Mouse (Mus musculus): ENCODE measurements around the gene Dnajc12.
A peak's percentile ranks its signal among the peaks of the same experiment; 100 is the strongest.
"Not testable (repeated sequence)": the region's sequence is repeated elsewhere in the genome, so short reads cannot be mapped to it uniquely, and the experiment has no call there.

The Dnajc12 gene

DNA sequence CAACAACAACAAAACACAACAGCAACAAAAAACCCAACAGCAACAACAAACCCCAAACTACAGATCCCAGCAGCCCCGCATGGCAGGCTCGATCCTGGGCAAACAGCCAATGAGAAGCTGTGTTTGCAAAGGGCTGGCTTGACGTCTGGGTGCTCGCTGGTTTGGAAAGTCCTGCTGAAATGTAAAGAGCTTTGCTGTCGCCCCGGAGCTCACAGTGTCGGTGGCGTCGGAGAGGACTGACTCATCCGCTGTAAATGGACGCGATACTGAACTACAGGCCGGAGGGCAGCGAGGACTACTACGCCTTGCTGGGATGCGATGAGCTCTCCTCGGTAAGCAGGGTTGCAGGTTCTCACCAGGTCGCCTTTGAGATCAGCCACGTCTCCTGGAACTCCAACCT lies 4.2 kb downstream of the Dnajc12 start:
- DNase-seq (ENCODE audit: low spot score in 2 of 2) = peak; percentile 78 to 81

DNA sequence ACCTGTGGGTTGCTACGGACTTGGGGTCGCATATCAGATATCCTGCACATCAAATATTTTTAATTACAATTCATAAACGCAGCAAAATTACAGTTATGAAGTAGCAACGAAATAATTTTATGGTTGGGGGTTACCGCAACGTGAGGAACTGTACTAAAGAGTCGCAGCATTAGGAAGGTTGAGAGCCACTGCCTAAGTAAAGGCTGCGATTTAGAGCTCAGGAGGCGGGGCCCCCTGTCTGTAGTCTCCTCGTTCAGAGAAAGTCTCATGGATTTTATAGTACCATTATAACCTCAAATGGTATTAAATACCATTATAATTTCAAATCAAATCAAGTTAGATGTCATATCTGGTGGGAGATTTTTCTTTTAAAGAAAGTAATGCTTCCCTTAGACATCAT lies 4.7 kb downstream of the Dnajc12 start:
- DNase-seq (ENCODE audit: low spot score in 2 of 2) = no peak

DNA sequence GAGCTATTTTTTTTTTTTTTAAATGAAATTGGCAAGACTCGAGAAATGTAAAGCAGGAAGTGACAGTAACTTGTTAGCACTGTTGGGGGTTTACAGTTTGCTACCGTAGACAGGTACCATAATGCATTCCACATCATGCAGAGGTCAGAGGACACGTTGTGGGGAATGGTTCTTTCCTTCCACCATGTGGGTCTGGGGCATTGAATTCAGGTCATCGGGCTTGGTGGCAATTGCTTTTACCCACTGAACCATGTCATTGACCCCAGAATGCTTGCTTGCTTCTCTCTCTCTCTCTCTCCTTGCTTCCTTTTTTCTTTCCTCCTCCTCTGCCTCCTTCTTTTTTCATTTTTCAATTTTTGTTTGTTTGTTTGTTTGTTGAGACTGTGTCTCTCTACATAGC lies 6.7 kb downstream of the Dnajc12 start:
- DNase-seq (ENCODE audit: low spot score in 2 of 2) = no peak

DNA sequence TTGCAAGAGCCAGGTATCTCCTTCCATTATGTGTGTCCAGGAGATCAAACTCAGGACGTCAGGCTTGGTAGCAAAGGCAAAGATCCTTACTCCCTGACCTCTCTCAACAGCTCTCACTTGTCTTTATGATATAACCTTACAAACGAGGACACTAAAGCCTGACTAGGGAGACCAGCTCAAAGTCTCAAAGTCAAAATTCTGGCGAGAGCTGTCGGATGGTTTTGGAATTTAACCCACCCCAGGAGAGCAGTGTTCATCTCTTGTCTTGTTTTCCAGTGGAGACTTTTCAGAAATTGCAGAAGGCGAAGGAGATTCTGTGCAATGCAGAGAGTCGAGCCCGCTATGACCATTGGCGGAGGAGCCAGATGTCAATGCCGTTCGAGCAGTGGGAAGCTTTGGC lies 14.7 kb downstream of the Dnajc12 start:
- DNase-seq (ENCODE audit: low spot score in 2 of 2) = no peak

DNA sequence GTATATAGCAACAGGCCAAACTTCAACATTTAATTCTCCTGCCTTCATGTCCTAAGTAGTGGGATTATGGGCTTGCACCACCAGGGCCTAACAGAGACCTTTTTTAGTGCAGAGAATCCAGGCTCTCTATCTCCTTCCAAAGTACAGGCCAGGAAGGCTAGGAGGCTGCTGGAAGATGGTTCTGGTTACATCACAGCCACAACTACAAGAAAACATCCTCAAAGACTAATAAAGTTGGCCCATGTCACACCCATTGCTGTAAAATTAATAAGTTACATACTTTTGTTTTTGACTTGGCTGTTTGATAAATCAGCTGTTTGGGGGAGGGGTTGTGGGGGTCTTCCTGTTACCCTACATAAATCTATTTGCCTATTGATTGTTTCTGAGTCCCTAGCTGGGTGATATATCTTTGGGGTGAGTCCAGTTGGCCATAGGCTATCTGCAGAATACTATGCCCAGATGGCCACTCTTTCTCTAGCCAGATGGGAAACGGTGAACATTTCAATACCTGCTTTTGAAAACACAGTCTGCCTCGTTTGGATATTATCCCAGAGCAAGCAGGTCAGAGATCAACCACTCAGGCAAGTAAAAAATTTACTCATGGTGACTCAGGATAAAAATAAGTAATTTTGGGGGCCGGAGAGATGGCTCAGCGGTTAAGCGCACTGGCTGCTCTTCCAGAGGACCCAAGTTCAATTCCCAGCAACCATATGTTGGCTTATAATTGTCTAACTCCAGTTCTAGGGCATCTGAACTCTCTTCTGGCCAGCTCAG lies 20.7 kb downstream of the Dnajc12 start:
- no peak for DNase-seq (ENCODE audit: low spot score in 2 of 2)

DNA sequence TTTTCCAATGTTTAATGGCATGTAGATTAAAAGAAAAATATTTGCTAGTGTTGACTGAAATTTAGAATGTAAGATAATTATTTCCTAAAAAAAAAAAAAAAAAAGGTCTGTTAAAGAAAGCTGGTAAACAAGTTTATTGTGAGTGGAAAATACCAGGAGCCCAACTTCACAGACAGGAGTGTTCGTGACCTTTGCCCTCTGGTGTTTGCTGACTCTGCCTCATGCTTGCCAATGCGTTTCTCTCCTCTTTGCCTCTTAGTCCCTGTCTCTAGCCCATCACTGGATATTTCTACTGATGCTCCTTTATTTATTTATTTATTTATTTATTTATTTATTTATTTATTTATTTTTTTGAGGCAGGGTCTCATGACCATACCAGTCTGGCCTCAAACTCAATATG lies 21.4 kb downstream of the Dnajc12 start:
- no peak for DNase-seq (ENCODE audit: low spot score in 2 of 2)

DNA sequence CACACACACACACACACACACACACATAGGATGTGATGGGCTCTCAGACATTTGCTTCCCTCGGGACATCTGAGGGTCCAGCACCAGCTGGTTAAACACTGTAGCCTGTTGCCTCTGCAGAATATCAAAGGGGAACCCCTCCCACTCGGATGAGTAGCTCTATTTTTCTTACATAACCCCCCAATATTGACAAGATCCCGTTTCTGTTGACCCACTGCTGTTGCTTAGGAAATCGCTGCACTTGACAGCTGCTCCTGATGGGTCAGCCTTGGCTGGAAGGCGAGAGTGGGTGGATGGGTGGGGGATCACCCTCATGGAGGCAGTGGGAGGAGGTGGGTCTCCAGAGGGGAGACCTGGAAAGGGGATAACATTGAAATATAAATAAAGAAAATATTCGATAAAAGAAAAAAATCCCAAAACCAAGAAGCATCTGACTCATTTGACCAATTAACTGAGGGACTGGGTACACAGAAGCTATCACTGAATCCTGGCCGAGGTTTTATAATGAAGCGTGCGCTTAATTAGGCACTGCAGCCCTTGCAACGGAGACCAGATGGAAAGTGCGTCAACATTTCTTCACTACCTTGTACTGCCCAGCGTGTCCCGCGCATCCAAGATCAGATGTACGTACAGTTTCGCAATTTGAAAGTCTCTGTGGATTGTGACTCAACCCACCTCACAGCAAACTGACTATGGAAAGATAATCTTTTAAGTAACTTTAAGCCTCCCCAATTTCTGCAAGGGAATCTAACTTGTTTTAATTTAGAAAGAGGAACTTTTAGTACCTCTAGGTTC lies 28.1 kb downstream of the Dnajc12 start:
- no peak for DNase-seq (ENCODE audit: low spot score in 2 of 2)

DNA sequence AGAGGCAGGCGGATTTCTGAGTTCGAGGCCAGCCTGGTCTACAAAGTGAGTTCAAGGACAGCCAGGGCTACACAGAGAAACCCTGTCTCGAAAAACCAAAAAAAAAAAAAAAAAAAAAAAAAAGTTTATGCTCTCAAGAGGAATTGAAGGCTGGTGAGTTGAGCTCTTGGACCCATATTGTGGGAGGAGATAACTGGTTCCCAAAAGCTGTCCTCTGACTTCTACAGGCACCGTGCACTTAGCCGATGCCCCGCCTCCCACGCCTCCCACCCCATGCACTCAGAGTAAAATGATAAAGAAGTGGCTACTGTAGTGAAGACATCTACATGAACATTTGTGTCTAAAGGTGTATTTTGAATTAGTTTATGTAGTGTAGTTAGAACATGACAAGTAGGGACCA lies 29.4 kb downstream of the Dnajc12 start:
- not testable (repeated sequence) for DNase-seq (ENCODE audit: low spot score in 2 of 2)

DNA sequence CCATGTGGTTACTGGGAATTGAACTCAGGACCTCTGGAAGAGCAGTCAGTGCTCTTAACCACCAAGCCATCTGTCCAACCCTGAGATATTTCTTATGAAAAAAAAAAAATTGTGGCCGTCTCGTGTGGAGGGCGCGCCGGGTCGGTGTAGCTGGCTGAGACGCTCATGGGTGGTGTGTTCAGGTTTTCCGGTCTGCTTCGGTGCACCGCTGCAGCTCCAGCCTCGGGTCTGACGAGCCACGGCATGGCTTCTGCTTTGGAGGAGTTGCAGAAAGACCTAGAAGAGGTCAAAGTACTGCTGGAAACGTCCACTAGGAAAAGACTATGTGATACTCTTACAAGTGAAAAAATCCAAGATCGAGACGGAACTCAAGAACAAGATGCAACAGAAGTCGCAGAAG lies 30.5 kb downstream of the Dnajc12 start:
- no peak for DNase-seq (ENCODE audit: low spot score in 2 of 2)

DNA sequence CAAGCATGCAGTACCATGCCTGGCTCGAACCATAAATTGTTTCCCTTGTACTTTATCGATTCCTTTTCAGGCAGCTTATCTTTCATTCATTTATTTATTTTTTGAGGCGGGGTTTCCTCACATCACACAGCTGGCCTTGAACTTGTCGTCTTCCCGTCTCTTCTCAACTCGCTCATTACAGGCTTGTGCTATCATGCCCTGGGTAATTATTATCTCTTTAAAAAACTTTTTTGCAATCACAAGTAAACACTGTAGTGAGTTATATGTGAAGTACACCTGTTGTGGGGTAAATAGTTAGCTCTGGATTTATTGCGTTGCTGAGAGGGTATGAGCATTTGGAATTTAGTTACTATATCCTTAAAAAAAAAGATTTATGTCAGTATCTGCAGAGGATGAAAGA lies 33.0 kb downstream of the Dnajc12 start:
- DNase-seq (ENCODE audit: low spot score in 2 of 2) = no peak

DNA sequence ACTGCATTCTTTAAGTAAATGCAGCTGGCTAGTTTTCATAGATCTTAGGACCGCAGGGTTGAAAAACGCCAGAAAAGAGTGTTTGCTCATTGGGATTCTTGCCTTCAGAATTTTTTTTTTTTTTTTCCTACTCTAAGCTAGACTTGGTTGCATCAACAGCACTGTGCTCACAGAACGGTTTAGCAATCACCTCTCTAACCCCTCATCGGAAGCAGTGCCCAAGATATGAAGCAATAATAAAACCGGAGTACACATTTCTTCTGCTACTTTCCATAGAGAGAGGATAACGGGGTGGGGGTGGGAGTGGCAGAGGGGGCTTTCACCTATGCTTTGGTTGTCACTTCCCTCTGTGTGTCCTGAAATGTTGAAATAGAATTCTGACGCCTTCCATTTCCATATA lies 33.6 kb downstream of the Dnajc12 start:
- no peak for DNase-seq (ENCODE audit: low spot score in 2 of 2)

DNA sequence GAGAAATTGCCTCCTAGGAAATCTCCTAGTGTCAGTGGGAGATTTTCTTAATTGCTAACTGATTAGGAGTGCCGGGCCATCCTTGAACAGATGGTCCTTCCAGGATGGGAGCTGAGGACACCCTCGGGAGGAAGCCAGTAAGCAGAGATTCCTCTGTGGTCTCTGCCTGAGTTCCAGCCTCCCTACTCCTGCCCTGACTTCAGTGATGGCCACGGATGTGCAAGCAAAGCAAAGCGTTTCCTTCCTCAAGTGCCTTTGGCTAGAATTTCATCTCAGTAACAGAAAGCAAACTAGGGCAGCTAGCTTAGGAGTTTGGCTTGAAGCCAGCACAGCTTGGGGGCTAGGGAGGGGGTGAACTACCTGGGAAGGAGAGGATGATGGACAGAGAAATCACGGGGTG lies 34.8 kb downstream of the Dnajc12 start:
- DNase-seq (ENCODE audit: low spot score in 2 of 2) = no peak

DNA sequence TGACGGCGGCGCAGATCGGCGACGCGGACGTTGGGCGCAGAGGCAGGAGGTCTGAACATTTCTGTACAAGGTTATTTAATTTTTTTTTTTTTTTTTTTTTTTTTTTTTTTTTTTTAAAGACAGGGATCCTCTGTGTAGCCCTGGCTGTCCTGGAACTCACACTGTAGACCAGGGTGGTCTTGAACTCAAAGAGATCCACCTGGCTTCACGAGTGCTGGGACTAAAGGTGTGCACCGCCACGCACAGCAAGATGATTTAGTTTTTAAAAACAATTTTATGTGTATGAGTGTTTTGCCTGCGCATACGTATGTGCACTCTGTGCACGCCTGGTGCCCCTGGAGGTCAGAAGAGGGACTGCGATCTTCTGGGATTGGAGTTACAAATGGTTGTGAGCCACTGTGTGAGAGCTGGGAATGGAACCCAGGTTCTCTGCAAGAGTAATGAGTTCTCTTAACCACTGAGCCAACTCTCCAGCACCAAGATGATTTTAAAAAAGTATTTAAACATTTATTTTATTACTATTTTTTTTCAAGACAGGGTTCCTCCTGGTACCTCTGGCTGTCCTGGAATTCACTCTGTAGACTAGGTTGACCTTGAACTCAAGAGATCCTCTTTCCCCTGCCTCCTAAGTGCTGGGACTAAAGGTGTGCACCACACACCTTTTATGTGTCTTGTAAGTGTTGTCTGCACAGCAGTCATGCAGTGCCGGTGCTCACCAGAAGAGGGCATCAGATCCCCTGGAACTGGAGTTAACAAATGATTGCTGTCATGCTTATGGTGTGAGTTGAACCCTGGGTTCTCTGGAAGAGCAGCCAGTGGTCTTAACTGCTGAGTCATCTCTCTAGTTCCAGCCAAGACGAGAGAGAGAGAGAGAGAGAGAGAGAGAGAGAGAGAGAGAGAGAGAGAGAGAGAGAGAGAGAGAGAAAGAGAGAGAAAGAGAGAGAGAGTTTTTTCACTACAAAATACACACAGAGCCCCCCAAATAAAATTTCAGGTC lies 39.8 kb downstream of the Dnajc12 start, which contains the start of gene Gm7075:
Gene Gm7075, minus strand, starts transcription at position 51 of the 997 bp plus-strand sequence.
- peak; percentile 33 to 53 for DNase-seq (ENCODE audit: low spot score in 2 of 2)

DNA sequence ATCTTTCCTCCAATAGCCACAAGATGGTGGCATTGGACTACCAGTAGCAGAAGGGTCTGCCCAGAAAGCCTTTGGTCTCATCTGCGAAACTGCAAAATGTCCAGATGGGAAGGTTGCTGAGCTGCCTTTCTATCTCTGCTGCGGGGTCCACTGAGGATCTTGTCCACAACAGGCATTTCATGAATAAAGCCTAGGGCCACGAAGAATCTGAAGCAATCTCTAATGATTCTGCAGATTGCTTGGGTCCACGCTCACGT lies 40.4 kb downstream of the Dnajc12 start:
- no peak for DNase-seq (ENCODE audit: low spot score in 2 of 2)

DNA sequence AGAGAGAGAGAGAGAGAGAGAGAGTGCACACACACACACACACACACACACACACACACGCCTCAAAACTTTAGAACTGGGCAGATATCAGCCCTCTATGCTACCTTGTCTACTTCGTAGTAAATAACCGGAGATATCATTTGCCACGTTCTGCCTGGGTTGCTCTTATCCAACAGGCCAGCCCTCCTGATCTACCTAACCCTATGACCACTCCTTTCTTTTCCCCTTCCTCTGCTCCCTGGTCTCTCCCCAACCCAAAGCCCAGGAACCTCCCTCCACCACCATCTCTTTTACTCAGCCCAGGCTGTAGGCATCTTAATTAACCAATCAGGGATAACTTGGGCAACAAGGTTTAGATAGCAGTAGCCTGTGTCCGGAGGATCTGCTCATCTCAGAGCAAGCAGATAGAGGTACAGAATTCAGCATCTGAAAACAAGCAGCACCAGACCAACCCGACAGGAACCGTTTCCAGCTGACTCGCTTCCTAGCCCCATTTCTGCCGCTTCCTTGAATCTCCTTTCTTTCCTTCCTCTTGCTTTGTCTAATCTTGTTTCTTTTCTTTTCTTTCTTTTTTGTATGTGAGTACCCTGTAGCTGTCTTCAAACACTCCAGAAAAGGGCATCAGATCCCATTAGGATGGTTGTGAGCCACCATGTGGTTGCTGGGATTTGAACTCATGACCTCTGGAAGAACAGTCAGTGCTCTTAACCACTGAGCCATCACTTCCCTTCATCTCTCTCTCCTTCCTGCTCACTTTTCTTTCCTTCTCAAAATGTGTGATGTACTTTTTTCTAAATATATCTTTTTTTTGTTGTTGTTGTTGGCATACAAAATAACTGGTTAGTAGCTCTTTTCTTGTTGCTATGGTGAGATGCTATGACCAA lies 41.6 kb downstream of the Dnajc12 start:
- DNase-seq (ENCODE audit: low spot score in 2 of 2) = peak in 1 of 2 experiments; percentile 35

DNA sequence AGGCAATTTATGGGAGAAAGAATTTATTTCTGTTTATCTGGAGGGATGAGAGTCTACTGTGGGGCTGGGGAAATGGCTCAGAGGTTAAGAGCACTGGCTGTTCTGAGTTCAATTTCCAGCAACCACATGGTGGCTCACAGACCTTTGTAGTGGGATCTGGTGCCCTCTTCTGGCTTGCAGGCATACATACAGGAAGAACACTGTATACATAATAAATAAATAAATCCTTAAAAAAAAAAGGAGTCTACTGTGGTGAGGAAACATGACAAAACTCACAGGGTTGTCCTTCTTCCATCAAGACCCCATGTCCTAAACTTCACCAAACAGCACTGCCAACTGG lies 42.2 kb downstream of the Dnajc12 start:
- DNase-seq (ENCODE audit: low spot score in 2 of 2) = peak; percentile 55 to 58

DNA sequence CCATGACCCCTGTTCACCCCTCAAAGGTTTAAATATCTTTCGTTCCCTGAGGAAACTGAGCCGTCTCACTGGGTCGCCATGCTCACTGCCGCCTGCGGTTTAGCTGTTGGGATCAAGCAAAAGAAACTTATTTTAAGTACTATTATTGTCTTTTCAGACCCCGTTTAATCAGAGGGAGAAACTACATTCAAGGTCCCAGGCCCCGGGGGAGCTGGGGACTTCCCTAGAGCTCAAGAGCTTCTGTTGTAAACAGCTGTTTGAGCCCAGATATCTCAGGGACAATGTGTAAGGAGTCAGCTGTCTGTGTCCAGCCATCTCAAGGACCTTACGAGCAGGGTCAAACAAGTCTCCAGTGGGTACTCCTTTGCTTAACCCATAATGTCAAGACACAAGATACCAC lies 44.9 kb downstream of the Dnajc12 start:
- no peak for DNase-seq (ENCODE audit: low spot score in 2 of 2)

DNA sequence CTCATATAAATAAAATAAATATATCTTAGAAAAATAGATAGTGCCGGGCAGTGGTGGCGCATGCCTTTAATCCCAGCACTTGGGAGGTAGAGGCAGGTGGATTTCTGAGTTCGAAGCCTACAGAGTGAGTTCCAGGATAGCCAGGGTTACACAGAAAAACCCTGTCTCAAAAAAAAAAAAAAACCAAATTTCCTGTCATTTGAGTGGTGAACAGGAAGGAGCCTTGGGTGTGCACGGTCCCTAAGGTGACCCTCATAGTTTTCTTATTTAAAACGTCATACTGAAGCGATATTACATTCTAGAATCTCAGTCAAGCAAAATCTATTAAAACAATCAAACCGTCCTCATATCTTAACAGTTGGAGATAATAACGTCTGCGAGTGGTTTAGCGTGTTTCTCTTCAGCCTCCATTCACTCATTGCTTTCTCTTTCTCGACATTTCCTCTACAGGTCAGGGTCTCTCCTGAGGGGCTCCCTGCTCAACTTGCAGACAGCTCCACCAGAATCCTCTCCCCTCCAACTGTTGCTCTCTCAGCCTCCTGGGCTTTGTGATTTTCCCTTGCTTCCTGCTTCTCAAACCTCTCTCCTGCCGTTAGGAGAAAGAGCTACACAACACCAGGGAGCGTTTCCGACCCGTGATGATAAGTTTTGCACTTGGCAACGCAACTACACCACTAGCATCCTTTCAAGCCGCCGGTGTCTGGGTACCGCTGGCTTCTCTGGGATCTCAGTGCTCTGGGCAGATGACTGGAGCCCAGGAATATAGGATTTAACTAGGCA lies 46.2 kb downstream of the Dnajc12 start:
- DNase-seq (ENCODE audit: low spot score in 2 of 2) = peak; percentile 26 to 50

DNA sequence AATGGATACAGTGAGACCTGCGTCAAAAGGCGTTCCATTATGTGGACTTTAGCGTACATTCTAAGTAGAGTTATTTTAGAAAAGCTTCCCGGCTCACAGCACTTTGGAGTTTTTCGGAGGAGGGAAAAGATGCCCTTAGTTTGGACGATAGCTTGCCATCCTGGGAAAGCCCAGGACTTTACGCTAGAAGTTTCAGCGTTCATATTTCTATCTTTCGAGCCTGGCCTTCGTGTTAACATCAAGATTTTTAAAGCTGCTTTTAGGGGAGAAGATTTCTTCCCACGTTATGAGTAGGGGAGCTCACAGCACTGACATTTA lies 46.7 kb downstream of the Dnajc12 start:
- no peak for DNase-seq (ENCODE audit: low spot score in 2 of 2)

DNA sequence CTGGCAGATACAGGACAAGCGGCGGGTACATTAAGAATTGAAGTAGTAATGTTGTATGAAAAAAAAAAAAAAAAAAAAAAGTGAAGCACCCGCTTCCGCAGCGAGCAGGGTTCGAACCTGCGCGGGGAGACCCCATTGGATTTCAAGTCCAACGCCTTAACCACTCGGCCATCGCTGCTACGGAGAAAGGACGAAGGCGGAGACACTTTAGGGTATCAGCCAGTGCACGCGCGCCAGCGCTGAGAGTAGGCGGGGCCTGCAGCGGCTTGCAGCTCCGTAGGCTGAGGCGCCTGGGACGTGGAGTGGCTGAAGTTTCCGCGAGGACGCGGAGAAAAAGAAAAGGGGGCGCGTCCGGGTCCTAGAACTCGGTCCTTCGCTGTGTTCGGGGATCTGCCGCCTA lies 47.1 kb downstream of the Dnajc12 start:
- DNase-seq (ENCODE audit: low spot score in 2 of 2) = peak; percentile 97 to 98

All from spleen, postnatal 36 days (tissue).